Mouse (Mus musculus) lung, adult 18-20 months (tissue): ENCODE measurements at regions not wholly inside any gene's neighbourhood (a gene's known extent, or its start where the extent isn't known, plus 50 kb on each side); places are given as distances from the start of the nearest gene placed in this dataset.

ENCODE experiments used
- DNase-seq, 2 experiments: peaks; one replicate each; pipeline ENCODE4 v3.0.0; 2022; ENCODE audit warnings: mixed read lengths in 2 of 2

- no peak for DNase-seq
Observed at GRCm38 (mm10) chr2:117023436-117023835, 97.7 kb upstream of the Spred1 start.

DNA sequence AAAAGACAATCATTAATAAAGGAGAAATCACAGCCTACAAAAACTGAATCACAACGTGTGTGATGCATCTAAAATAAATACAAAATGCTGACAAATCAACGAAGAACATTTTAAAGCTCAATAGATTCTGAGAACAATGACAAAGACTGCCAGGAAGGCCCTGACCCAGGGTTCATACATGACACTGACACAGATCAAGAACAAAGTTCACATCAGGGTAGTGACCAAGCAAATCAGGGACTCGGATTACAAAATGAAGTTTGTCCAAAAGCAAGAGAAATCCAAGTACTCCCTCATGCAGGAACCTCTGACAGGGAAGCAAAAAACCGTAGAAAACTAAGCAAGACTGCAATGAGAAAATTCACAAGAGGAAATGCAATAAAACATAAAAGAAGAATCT is 94.1 kb upstream of the Spred1 start:
- DNase-seq: no peak

DNA sequence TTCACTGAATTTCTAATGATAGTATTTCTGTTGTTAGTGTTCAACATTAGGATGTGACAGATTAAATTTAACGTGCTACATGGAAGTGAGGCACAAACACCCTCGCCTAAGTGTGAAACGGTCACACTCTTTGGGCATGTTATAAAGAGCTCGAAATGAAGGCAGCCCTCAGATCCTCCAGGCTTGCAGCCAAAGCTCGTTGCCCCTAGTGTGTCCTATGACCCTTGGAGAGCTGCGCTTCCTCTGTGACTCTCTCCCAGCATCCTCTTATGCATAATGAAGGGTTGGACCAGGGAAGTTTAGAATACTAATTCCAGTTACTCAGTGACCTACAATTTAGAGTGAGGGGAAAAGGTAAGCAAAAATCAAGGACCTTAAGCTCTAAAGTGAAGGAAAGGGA is 92.4 kb upstream of the Spred1 start:
- DNase-seq: no peak

DNA sequence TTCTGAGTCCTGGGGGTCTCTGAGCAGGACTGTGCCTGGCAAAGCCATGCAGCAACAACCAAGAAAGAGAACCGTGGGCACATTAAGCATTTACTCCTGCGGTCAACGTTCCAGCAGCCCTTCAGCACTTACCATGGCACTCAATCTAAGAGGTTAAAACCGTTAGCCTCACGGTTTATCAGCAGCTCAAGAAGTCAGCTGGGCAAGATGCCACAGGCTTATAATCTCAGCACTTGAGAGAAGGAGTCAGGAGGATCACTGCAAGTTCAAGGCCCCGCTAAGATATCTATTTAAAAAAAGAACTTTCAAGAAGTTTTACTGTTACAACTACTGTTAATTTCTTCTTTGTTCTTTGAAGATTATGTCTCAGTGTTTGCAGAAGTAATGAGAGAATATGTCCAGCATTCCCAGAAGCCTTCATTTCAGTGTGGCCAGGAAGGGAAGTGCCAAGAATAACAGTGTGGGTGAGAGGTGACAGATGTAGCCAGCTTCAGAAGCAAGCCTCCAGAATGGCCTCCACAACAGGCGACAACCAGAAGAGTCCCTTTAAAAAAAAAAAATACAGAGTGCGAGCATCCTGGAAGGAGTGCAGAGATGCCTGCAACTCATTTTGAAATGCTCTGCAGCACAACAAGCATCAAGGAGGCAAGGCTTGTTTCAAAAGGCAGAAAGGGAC is 84.8 kb upstream of the Spred1 start:
- no peak for DNase-seq

GRCm38 (mm10) chr2:117040211-117040610 is 81.0 kb upstream of the Spred1 start:
- DNase-seq: no peak

- DNase-seq: no peak
Observed at GRCm38 (mm10) chr2:117043831-117044230, 77.3 kb upstream of the Spred1 start.

GRCm38 (mm10) chr2:117048290-117048730 is 72.9 kb upstream of the Spred1 start:
- no peak for DNase-seq

DNA sequence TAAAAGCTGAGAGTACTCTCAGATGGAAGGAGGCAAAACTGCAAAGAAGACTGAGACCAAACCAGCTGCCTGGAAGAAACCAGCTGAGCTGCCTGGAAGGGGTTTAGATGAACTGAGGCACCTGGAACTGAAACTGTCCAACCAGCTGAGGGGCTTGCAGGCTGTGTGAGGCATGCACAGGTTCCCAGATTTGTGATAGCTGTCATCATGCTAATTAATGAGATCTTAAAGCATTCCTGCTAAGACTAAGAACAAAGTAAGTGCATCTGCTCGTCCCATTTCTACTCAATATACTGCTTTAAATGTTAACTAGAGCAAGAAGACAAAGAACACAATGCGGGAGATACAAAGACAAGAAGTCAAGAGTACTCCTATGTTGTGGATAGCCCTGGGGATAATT is 71.1 kb upstream of the Spred1 start:
- DNase-seq: no peak

GRCm38 (mm10) chr2:117064126-117064525 is 57.0 kb upstream of the Spred1 start:
- DNase-seq: no peak

GRCm38 (mm10) chr2:117070348-117070747 is 50.8 kb upstream of the Spred1 start:
- no peak for DNase-seq

DNA sequence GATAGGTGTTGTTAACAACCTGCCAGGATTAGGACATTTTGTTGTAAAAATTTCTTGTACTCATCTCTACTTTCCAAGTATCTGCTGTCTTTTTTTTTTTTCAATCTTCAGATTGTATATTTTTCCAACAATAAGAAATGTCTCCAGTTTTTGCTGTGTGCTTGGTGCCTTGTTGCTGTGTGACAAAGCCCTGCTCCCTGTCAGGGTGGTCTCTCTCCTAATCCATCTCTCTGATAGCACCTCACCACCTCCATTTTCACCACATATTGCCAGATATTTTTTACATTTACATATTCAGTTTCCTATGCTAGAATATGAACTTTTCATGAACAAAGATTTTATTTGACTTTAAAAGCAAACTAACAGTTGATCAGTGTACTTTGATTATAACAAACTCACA is 50.1 kb upstream of the Spred1 start:
- no peak for DNase-seq
